In the genomic region with DNA sequence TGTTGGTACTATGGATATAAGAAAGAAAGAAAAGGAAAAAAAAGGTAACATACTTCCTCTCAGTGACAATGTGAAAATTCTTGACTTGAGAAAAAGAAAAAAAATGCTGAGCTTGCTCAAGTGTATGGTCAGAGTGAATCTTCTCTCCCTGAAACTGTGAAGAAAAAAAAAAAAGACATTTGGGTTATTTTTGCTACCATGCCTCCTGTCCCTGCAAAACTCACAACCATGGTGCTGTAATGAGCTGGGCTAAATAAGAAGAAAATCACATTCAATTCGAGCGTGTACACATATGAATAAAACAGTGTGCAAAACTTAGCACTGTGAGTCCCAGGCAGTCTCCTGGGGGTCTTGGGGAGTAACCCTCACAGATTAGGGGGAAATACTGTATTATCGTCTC, we compare ENCODE assay signal across 18 mouse cellular contexts.
A peak's percentile ranks its signal among the peaks of the same experiment; 100 is the strongest.
DNase-seq lines count a peak whose midpoint lies in the region; ATAC-seq and TF ChIP-seq lines count a peak whose summit lies in the region.
"Had no signal": no experiment of that assay in that cellular context is flagged by ENCODE, and none has a peak within 500 bp of the region (broad histone marks: within the 10 kb centered on the region; RNA-seq: fewer than 3 reads in every experiment).

No protein-coding gene starts in this region.

- peak overlapping the region; percentile 42; the same call in 1 of the 2 replicates for H3K4me2 ChIP-seq in midbrain, embryonic 11.5 days
- H3K4me2 ChIP-seq in midbrain, postnatal 0 days (ENCODE audit: low read depth, low read length, poor library complexity, severe bottlenecking), result no peak overlapping the region
- peak overlapping the region; percentile 61; the same call in 1 of the 2 replicates for H3K4me2 ChIP-seq in forebrain, embryonic 16.5 days (ENCODE audit: low read length)
- peak overlapping the region; percentile 62; the same call in 1 of the 2 replicates for H3K4me2 ChIP-seq in hindbrain, embryonic 15.5 days
- H3K4me2 ChIP-seq: liver, embryonic 11.5 days had no signal

- H3K27ac ChIP-seq in midbrain, embryonic 11.5 days (ENCODE audit: low read depth, low read length), result peak overlapping the region; percentile 67; the same call in 1 of the 2 replicates
- H3K27ac ChIP-seq in midbrain, postnatal 0 days (ENCODE audit: low read depth, low read length), result no peak overlapping the region
- peak overlapping the region; percentile 28; the same call in 1 of the 2 replicates for H3K27ac ChIP-seq in forebrain, embryonic 16.5 days (ENCODE audit: low read length)
- H3K27ac ChIP-seq in hindbrain, embryonic 15.5 days (replicated peaks), result no peak overlapping the region
- H3K27ac ChIP-seq: embryonic facial prominence, embryonic 15.5 days; heart, embryonic 15.5 days had no signal

- WGBS in midbrain, embryonic 11.5 days, result 26% methylated on average over 3 of the region's 3 CpGs
- WGBS in midbrain, postnatal 0 days, result 35% methylated on average over 3 of the region's 3 CpGs
- WGBS in forebrain, embryonic 16.5 days, result 16% methylated on average over 3 of the region's 3 CpGs
- 36% methylated on average over 3 of the region's 3 CpGs for WGBS in hindbrain, embryonic 15.5 days

- no peak for TF ChIP-seq CTCF in midbrain, postnatal 0 days (IDR thresholded peaks at IDR 0.05)

- ATAC-seq in midbrain, embryonic 11.5 days (ENCODE audit: low FRiP score), result no peak
- no peak for ATAC-seq in midbrain, postnatal 0 days (ENCODE audit: low FRiP score)
- ATAC-seq in forebrain, embryonic 16.5 days, result peak; percentile 42
- no peak for ATAC-seq in hindbrain, embryonic 15.5 days (ENCODE audit: low FRiP score, low read depth)
- ATAC-seq: intestine, embryonic 16.5 days had no signal

- 0 out of 2 replicates have a peak overlapping the region, but pooled peaks have one; percentile 5 for H3K9ac ChIP-seq in midbrain, embryonic 11.5 days (ENCODE audit: low read length)
- no peak overlapping the region for H3K9ac ChIP-seq in midbrain, postnatal 0 days (replicated peaks; ENCODE audit: low read length, poor library complexity, severe bottlenecking)
- H3K9ac ChIP-seq in forebrain, embryonic 16.5 days (replicated peaks; ENCODE audit: low read depth, low read length), result no peak overlapping the region
- H3K9ac ChIP-seq in hindbrain, embryonic 15.5 days, result no peak overlapping the region
- H3K9ac ChIP-seq: embryonic facial prominence, embryonic 15.5 days; heart, embryonic 15.5 days had no signal

- H3K4me3 ChIP-seq in midbrain, embryonic 11.5 days (ENCODE audit: low read depth, low read length), result no peak overlapping the region
- no peak overlapping the region for H3K4me3 ChIP-seq in midbrain, postnatal 0 days (ENCODE audit: low read depth, low read length)
- no peak overlapping the region for H3K4me3 ChIP-seq in forebrain, embryonic 16.5 days (replicated peaks; ENCODE audit: low read length)
- H3K4me3 ChIP-seq in hindbrain, embryonic 15.5 days, result no peak overlapping the region
- H3K4me3 ChIP-seq: heart, embryonic 15.5 days had no signal

- H3K9me3 ChIP-seq in midbrain, embryonic 11.5 days (ENCODE audit: control insufficient read depth, low read length), result no peaks in the 10 kb centered on the region
- no peaks in the 10 kb centered on the region for H3K9me3 ChIP-seq in midbrain, postnatal 0 days (ENCODE audit: low read length)
- H3K9me3 ChIP-seq in forebrain, embryonic 16.5 days (ENCODE audit: control insufficient read depth, low read length), result no peaks in the 10 kb centered on the region
- no peaks in the 10 kb centered on the region for H3K9me3 ChIP-seq in hindbrain, embryonic 15.5 days
- H3K9me3 ChIP-seq: embryonic facial prominence, embryonic 15.5 days; heart, embryonic 15.5 days had no signal

- no peaks in the 10 kb centered on the region for H3K36me3 ChIP-seq in midbrain, embryonic 11.5 days (ENCODE audit: control insufficient read depth, insufficient read depth, low read length)
- H3K36me3 ChIP-seq in midbrain, postnatal 0 days (ENCODE audit: insufficient read depth, low read length), result no peaks in the 10 kb centered on the region
- H3K36me3 ChIP-seq in forebrain, embryonic 16.5 days (ENCODE audit: control insufficient read depth, insufficient read depth), result no peaks in the 10 kb centered on the region
- H3K36me3 ChIP-seq in hindbrain, embryonic 15.5 days, result no peaks in the 10 kb centered on the region
- H3K36me3 ChIP-seq: embryonic facial prominence, embryonic 15.5 days; heart, embryonic 15.5 days had no signal

- peaks cover 3% of the 10 kb centered on the region; the same call in 1 of the 2 replicates for H3K27me3 ChIP-seq in midbrain, embryonic 11.5 days (ENCODE audit: control insufficient read depth, insufficient read depth, low read length)
- H3K27me3 ChIP-seq in midbrain, postnatal 0 days (ENCODE audit: insufficient read depth, low read length), result no peaks in the 10 kb centered on the region
- H3K27me3 ChIP-seq in forebrain, embryonic 16.5 days (replicated peaks; ENCODE audit: control insufficient read depth, insufficient read depth, low read length), result peaks cover 7% of the 10 kb centered on the region; the same call in 1 of the 2 replicates
- H3K27me3 ChIP-seq in hindbrain, embryonic 15.5 days, result no peaks in the 10 kb centered on the region
- H3K27me3 ChIP-seq: embryonic facial prominence, embryonic 15.5 days; heart, embryonic 15.5 days had no signal

- H3K4me1 ChIP-seq in midbrain, embryonic 11.5 days (ENCODE audit: control insufficient read depth, insufficient read depth, low read length), result peaks cover 15% of the 10 kb centered on the region
- no peaks in the 10 kb centered on the region for H3K4me1 ChIP-seq in midbrain, postnatal 0 days (ENCODE audit: insufficient read depth, low read length)
- H3K4me1 ChIP-seq in forebrain, embryonic 16.5 days (replicated peaks; ENCODE audit: control insufficient read depth, insufficient read depth, low read length), result peaks cover 18% of the 10 kb centered on the region
- H3K4me1 ChIP-seq in hindbrain, embryonic 15.5 days (replicated peaks), result peaks cover 17% of the 10 kb centered on the region
- H3K4me1 ChIP-seq: heart, embryonic 15.5 days had no signal

- no peak for DNase-seq in midbrain, embryonic 11.5 days (ENCODE audit: low spot score, missing footprints)
- DNase-seq in midbrain, postnatal 0 days (ENCODE audit: low spot score), result no peak
- DNase-seq in telencephalon, adult 2 months (ENCODE audit: low read depth, low spot score), result peak; percentile 10
- no peak for DNase-seq in heart, adult 9 months (ENCODE audit: low spot score in 2 of 2)
- no peak for DNase-seq in thymus, adult 18-20 months
- DNase-seq: heart, adult 18-20 months; heart, postnatal 4 days; kidney, postnatal 4 days; lung, adult 18-20 months; lung, postnatal 14 days; right cerebral cortex, postnatal 4 days; thymus, postnatal 14 days had no signal

Comparison
In these comparisons a context has a peak if more than half of its experiments do, and no peak if none do; other contexts are left out.
1. H3K27ac ChIP-seq: peak in midbrain, embryonic 11.5 days (single experiment) and forebrain, embryonic 16.5 days (single experiment); none in midbrain, postnatal 0 days (single experiment) and hindbrain, embryonic 15.5 days (single experiment).